Mouse (Mus musculus): ENCODE results near the gene Unc93b1.

The Unc93b1 gene

GRCm38 (mm10) chr19:3913692-3914091 lies 21.3 kb upstream of the Unc93b1 start:
- WGBS: 85% methylated on average over 8 of the region's 8 CpGs

GRCm38 (mm10) chr19:3914535-3914934 lies 20.5 kb upstream of the Unc93b1 start:
- 83% methylated on average over 5 of the region's 5 CpGs for whole genome bisulfite sequencing

GRCm38 (mm10) chr19:3916727-3917126 lies 18.3 kb upstream of the Unc93b1 start:
- WGBS: 80% methylated on average over 11 of the region's 11 CpGs

GRCm38 (mm10) chr19:3922661-3923371 lies 12.2 kb upstream of the Unc93b1 start:
- WGBS: 66% methylated on average over 10 of the region's 10 CpGs

- WGBS: 60% methylated on average over 13 of the region's 13 CpGs
These were observed 11.4 kb upstream of the Unc93b1 start for GRCm38 (mm10) chr19:3923586-3923985.

- 82% methylated on average over 8 of the region's 8 CpGs for WGBS
These were observed 10.8 kb upstream of the Unc93b1 start for GRCm38 (mm10) chr19:3924190-3924589.

- WGBS: 97% methylated on average over 7 of the region's 7 CpGs
These were observed 10.1 kb upstream of the Unc93b1 start for GRCm38 (mm10) chr19:3924868-3925267.

- 92% methylated on average over 6 of the region's 6 CpGs for WGBS
These were observed 9.1 kb upstream of the Unc93b1 start for GRCm38 (mm10) chr19:3925859-3926258.

- 74% methylated on average over 3 of the region's 3 CpGs for WGBS
These were observed 8.7 kb upstream of the Unc93b1 start for GRCm38 (mm10) chr19:3926279-3926678.

- WGBS: 74% methylated on average over 6 of the region's 6 CpGs
These were observed 8.3 kb upstream of the Unc93b1 start for GRCm38 (mm10) chr19:3926685-3927084.

- 89% methylated on average over 4 of the region's 4 CpGs for WGBS
These were observed 7.0 kb upstream of the Unc93b1 start for GRCm38 (mm10) chr19:3927989-3928388.

- 63% methylated on average over 4 of the region's 4 CpGs for WGBS
These were observed 6.2 kb upstream of the Unc93b1 start for GRCm38 (mm10) chr19:3928779-3929178.

- WGBS: 30% methylated on average over 12 of the region's 12 CpGs
These were observed 5.6 kb upstream of the Unc93b1 start, which contains the start of gene Aldh3b1 for GRCm38 (mm10) chr19:3929211-3929941. Gene Aldh3b1, minus strand, starts transcription at chr19:3929808.

GRCm38 (mm10) chr19:3930262-3931057 lies 4.5 kb upstream of the Unc93b1 start:
- WGBS: 70% methylated on average over 21 of the region's 21 CpGs

- 86% methylated on average over 9 of the region's 9 CpGs for WGBS
These were observed 3.3 kb upstream of the Unc93b1 start for GRCm38 (mm10) chr19:3931716-3932115.

- 12% methylated on average over 22 of the region's 22 CpGs for WGBS
These were observed 1.2 kb downstream of the Unc93b1 start for GRCm38 (mm10) chr19:3935896-3936850.

GRCm38 (mm10) chr19:3942315-3942714 lies 7.3 kb downstream of the Unc93b1 start:
- WGBS: 89% methylated on average over 7 of the region's 7 CpGs

GRCm38 (mm10) chr19:3942986-3943735 lies 8.2 kb downstream of the Unc93b1 start:
- 33% methylated on average over 27 of the region's 27 CpGs for WGBS

GRCm38 (mm10) chr19:3945872-3946564 lies 11.0 kb downstream of the Unc93b1 start:
- WGBS: 36% methylated on average over 10 of the region's 10 CpGs

GRCm38 (mm10) chr19:3946715-3947114 lies 11.7 kb downstream of the Unc93b1 start:
- WGBS: 29% methylated on average over 2 of the region's 2 CpGs
